Mouse (Mus musculus) cerebellum, postnatal 10 days (tissue): ENCODE data around the gene Fcor.
A peak's percentile ranks its signal among the peaks of the same experiment; 100 is the strongest.

ENCODE experiments used
- DNase-seq, 2 experiments: peaks; one replicate each; pipeline ENCODE4 v3.0.0; 2021; ENCODE audit warnings: mixed read lengths in 2 of 2

Gene Fcor

DNA sequence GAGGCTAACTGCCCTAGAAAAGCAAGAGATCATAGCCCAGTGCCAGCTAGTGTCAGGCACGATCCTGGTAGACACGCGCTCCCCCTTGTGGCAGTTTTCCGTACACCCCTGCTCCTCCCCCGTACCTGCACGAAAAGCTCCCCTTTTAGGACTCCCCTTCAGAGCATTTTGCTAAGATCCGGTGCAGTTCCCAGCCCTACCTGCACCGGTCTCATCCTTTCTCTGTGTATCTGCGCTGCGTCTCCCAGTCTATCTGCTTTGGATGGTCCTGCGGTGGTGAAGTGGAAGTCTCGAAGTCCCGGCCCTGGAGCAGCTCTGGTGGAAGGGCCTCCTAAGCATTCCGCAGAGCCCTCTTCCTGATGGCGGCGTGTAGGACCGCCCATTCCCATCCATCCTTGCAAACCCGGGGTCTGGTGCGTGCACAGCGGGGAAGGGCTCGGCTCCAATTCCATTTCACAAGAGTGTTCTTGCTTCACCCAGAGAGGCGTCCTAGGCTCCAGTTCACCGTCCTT is at the start of gene Fcor:
TSS of gene Fcor (minus strand) at position 383 of the 512 bp plus-strand sequence.
- DNase-seq, result peak; percentile 95 to 98

GRCm38 (mm10) chr8:3721041-3721440 is 48.9 kb upstream of the Fcor start:
- DNase-seq, result peak; percentile 86 to 87

DNA sequence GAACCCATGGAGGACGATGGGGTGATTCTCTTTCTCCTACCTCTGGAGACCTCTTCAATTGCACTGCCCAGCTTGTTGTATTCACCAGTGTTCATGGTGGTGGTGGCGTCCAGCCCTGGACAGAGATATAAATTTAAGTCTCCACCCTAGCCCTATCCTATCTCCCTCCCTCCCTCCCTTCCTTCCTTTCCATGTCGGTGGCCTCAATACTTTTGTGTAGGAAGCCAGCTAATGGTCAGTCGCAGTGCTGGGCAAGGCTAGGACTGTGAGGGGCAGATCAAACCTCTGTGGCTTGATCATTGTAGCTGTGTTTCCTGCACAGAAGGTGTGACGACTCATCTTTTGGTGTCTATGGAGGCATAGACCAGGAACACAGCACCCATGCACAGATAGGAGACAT is 48.4 kb upstream of the Fcor start, which contains the start of gene Clec4g:
TSS of gene Clec4g (minus strand) at position 101 of the 400 bp plus-strand sequence.
- DNase-seq, result no peak

- DNase-seq, result peak; percentile 88 to 91
Observed at GRCm38 (mm10) chr8:3718559-3718958, 46.4 kb upstream of the Fcor start.

DNA sequence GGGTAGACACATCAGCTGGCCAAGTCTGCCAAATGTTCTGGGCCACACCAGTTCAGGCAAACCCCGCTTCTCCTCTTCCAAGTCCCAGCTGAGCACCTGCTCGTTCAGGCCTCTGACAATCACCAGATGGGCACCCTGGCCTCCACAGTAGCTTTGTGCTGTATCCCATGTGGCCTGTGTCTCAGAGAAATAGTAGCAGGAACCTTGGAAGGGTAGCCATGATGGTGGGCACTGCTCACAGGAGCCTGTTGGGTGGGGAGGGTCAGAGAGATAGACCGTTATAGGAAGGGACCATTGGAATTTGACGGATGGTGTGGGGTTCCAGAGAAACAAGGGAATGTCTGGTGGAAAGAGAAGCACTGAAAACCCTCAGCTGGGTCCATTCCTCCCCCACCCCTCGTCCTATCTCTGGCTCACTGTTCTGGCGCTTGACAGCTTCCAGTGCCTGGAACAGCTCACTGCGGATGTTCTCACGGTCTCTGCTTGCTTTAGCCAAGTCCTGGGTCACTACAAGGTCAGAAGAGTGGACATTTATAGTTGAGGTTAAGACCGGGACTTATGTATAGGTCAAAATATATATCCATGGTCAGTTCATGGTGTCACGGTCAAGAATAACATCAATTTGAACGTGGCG is 45.3 kb upstream of the Fcor start:
- DNase-seq, result no peak

DNA sequence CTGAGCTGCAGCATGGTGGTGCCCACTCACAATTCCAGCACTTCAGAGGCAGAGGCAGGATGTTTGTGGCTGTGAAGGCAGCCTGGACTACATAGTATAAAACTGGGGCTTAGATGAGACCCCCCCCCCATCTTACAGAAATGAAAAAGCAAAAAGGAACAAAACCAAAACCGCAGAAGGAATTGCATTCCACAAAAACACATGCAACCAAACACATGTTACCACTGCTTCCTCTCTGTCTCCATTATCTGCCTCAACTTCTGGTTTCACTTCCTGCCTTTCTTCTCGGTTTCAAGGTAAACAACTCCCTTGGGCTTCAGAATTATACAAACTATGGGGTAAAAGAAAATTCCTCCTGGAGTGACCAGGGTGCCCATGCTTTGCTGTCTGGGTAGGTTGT is 39.5 kb upstream of the Fcor start:
- no peak for DNase-seq

DNA sequence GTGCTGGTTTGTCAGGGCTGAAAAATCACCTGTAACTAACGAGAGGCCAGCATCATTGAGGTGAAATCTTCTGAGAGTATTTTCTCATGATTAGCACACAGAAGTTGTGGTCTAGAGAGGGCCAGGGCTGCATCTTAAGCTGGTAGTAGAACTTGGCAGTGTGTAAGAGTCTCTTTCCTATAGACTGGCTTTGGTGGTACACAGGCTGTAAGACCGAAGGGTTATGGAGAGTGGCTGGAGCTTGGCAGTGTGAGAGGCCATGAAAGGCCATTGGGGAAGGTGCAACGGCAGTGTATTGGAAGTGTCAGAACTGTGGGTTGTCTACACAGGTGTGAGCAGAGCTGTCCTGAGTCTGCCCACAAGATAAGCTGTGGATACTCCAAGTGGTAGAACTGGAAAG is 38.1 kb upstream of the Fcor start:
- DNase-seq, result no peak

DNA sequence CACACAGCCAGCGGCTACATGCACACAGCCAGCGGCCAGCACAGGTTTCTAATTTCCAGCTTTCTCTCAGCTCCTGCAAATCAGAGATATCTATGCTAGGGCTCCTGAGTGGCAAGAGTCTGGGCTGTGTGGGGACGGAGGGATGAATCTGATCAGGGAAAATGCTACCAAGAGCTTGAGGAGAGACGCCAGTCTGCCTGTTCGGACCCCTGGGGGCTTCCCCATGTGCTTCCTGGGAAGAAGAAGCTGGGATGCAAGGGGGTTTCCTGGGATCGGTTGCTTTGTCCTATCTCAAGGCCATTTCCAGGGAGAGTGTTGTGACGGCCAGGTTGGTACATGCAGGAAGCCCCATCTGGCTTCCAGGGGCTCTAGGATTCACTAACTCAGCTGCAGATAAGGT is 35.4 kb upstream of the Fcor start:
- no peak for DNase-seq

DNA sequence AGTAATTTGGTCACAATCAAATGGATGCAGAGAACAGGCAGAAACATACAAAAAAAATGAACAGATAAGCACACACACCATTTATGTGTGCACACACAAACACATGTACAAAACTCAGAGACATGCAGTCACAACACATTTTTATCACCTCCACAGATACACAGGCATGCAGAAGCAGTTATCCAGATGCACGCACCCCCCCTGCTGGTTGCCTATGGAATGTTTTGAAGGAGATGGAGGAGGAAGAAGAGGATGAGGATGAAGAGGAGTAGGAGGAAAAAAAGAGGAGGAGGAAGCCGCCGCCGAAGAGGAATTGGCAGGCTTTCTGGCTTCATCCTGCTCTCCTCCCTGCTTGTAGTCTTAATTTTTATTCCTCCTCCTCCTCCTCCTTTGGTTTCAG is 33.5 kb upstream of the Fcor start:
- peak; percentile 32 to 43 for DNase-seq

GRCm38 (mm10) chr8:3701491-3701890 is 29.3 kb upstream of the Fcor start:
- DNase-seq, result no peak

DNA sequence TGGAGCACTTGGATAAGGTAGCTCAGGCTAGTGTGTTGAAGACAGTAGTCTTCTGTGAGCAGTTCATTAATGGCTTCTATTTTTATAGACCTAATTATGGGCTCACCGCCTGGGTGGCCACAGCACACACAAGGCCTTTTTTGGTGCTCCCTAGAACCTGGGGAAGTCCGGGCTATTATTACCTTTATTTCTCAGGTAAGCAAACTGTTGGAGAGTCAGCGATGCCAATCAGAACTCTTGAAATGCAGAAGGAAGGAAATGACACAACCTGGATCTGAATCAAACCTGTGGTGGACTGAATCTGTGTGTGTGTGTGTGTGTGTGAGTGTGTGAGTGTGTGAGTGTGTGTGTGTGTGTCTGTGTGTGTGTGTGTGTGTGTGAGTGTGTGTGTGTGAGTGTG is 22.0 kb upstream of the Fcor start, which contains the start of gene Fcer2a:
TSS of gene Fcer2a (minus strand) at position 55 of the 400 bp plus-strand sequence.
- DNase-seq, result no peak

GRCm38 (mm10) chr8:3690774-3691173 is 18.6 kb upstream of the Fcor start:
- DNase-seq, result no peak

DNA sequence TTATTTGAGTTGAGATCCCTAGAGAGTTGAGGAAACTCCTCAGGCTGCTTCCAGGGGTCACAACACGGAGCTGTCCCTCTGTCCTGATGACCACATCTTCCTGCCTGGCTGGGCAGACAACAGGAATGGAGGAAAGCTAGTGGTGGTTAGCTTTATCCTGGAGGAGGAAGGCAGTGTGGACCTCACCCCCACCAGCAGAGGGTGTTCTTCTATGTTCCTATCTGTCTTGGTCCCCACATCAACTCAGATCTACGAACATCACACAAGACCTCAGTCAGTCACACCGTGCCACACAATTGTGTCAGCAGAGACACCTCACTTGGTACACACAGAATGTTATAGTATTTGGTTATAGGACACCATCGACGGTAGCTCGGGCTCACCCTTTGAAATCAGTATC is 15.4 kb upstream of the Fcor start:
- DNase-seq, result no peak

DNA sequence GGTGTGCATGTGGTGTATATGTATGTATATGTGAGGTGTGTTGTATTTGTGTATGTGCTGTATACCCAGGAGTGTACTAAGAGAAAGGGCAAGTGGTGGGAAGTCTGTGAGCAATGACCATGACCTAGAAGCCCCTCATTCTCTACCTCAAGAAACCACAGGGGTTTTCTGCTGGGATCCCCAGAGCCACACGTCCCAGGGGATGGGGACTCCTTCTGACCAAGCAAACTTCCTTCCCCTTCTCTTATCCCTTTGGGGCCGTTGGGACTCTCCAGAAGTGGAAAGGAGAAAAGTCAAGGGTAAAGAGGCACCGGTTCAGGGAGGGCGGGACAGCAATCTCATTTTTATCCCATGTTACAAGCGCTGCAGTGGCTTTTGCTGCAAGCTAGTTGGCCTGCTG is 13.3 kb upstream of the Fcor start:
- peak in 1 of 2 experiments; percentile 1 for DNase-seq

- DNase-seq, result no peak
Observed at GRCm38 (mm10) chr8:3684530-3684929, 12.4 kb upstream of the Fcor start.

GRCm38 (mm10) chr8:3683408-3684176 is 11.4 kb upstream of the Fcor start:
- peak; percentile 91 to 94 for DNase-seq

DNA sequence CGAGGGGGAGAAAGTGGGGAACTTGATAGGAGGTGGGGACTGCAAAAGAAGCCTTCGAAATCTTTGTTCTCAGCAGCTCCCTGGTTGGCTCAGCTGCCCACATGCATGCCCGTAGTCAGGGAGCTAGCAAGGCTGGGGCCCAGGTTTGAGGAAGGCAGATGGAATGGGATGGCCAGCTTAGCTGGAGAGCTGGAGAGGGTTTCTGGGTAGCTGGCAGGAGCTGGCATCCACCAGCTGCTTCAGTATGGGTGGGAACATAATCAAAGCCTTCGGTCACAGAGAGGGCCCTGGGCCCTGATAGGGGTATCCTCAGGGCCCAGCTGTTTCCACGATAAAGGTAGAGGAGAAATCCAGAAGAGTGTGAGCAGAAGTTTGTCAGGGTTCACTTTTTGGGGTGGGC is 10.3 kb upstream of the Fcor start:
- DNase-seq, result peak; percentile 80 to 84

DNA sequence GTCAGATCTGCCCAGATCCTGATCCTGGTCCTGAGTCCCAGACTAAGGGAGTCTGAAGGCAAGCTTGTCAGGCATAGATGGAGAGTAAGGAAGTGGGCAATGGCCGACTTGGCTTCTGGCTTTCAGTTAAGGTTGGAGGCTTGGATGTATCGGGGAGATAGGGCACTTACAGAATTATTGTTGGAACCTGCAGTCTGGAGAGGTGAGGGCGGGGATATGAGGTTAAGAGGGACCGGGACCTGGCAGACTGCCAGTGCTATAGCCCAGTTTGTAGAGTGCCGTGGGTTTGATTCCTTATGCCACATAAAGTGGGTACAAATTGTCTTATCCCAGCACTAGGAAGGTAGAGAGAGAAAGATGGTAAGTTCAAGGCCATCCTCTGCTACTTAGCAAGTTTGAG is 7.5 kb upstream of the Fcor start:
- DNase-seq, result peak; percentile 33 to 36

GRCm38 (mm10) chr8:3679236-3679635 is 7.1 kb upstream of the Fcor start:
- DNase-seq, result peak; percentile 58 to 61

- peak in 1 of 2 experiments; percentile 22 for DNase-seq
Observed at GRCm38 (mm10) chr8:3678831-3679230, 6.7 kb upstream of the Fcor start.

GRCm38 (mm10) chr8:3676993-3677579 is 4.9 kb upstream of the Fcor start:
- DNase-seq, result peak; percentile 31 to 38

GRCm38 (mm10) chr8:3676131-3676992 is 4.2 kb upstream of the Fcor start, which contains the start of gene Trappc5:
TSS of gene Trappc5 (plus strand) at chr8:3676299.
- peak; percentile 95 to 97 for DNase-seq

DNA sequence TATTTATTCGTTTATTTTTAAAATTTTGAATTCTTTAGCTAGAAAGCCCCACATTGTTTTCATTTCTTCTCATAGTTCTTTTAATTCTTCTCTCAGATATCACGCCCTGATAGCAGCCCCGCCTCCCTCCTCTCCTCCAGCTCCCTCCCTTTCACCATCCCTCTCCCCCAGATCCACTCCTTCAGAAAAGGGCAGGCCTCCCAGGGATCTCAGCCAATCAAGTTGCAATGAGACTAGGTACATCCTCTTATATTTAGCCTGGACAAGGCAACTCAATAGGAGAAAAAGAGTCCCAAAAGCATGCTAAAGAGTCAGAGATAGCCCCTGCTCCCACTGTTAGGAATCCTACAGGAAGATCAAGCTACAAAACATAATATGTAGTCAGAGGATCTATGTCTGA is 2.5 kb upstream of the Fcor start:
- no peak for DNase-seq
